Mouse (Mus musculus) layer of hippocampus, adult 8-10 months (tissue): ENCODE measurements around the gene Trmt112. TPM values are rescaled to one million over a fixed set of nuclear protein-coding genes. Genes with fewer than 3 reads are reported as not detected.

Source experiments
- DNase-seq, 2 experiments: peaks; one replicate each; pipeline ENCODE4 v3.0.0; 2022; ENCODE audit warnings: low spot score in 2 of 2
- total RNA-seq, 4 experiments: library from RNA; stranded (reverse); gene quantifications; 2 replicates each; pipeline ENCODE4 v1.2.4; 2022

The Trmt112 gene
- total RNA-seq, 4 experiments from 2014 or later, result 40.3 to 53.0 (median 45.6) TPM

DNA sequence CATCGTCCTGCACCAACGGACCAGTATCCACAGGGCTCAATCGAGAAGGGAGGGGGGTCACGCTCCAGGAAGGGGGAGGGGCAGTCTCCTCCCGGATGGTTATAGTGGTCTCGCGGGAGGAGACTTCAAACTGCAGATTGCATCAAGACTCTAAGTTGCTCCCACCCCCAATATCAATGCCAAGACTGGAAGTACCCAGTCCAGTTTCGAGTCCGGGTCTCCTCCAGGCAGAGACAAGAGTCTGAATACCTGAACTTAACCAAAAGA lies 15.7 kb downstream of the Trmt112 start, which contains the start of gene Catsperz:
Gene Catsperz, minus strand, starts transcription at position 74 of the 267 bp plus-strand sequence.
- DNase-seq, result no peak

DNA sequence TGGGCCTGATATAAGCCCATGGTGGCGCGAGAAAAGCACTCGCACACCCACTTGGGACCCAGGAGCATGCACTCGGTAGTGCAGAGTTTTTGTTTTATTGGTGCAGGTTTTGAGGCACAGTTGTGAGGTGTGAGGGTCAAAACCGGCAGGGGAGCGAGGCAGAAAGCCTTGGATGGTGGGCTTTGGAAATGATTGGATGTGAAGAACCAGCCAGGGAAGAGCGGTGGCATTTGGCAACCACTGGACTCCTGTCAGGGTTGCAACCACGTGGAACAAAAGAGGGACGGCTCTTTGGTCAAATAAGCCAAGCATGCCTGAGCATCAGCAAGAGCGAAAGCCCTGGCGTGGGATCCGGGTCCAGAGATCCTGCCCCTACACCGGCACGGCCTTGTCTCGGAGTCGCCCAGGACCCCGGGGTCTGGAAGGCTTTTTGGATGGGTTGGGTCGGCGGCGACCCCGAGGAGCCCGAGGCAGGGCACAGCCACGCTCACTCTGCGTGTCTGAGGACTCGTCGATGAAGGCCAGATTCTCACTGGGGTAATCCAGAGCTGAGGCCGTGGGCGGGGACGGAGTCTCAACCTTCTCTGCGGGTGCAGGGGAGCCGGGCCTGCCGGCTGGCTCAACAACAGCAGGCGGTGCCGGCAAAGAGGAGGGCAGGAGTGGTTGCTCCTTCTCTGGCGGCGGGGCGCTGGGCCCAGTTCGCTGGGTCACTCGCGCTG lies 16.3 kb downstream of the Trmt112 start:
- no peak for DNase-seq

- DNase-seq, result no peak
These were observed 17.2 kb downstream of the Trmt112 start for GRCm38 (mm10) chr19:6926559-6927255.

- no peak for DNase-seq
These were observed 18.6 kb downstream of the Trmt112 start for GRCm38 (mm10) chr19:6928080-6928479.

DNA sequence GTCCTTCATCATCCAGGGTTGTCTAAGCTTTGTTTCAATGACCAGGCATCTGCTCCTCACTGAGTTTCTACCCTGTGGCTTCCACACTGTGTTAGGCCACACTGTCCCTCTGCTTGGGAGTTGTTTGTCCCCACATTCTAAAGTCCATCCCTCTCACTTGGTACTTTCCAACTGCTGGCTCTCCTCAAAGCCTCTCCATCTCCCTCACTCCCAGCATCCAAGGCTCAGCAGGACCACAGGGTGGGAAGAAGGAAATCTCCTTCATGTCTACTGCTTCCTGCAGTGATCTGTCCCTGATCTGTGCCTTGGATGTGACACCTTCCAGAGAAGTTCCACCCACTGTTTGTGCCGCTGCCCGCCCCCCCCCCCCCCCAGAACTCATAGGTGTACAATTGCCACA lies 21.5 kb downstream of the Trmt112 start:
- no peak for DNase-seq

DNA sequence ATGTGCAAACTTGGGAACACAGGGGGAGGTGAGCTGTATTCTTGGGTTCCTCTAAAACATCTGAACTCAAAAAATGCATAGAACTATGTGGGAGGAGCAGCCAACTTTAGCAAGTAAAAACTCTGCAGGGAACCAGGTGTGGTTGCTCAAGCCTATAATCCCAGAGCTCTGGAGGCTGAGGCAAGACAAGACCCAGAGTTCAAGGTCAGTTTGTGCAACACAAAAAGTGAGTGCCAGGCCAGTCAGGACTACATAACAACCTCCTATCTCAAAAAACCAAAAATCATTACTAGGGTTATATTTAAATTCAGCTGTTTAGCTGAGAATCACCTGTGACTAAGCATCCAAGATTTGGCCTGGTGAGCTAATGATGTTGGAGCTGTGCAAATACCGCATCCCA lies 22.5 kb downstream of the Trmt112 start:
- no peak for DNase-seq

DNA sequence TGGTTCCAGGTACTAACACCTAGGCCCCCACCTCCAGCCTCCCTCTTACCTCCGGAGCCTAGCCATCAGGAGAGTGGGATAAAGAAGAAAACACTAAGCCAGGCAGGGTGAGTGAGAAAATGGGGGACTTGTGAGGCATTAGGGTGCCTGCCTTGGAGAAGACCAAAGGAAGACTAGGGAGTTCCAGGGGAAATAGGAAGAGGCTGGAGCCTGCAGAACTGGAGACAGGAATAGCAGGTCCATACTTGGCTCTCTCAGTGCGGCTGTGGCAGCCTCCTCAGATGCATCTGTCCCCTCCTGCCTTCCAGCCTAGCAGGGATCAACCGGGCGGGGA lies 23.6 kb downstream of the Trmt112 start:
- DNase-seq, result no peak

DNA sequence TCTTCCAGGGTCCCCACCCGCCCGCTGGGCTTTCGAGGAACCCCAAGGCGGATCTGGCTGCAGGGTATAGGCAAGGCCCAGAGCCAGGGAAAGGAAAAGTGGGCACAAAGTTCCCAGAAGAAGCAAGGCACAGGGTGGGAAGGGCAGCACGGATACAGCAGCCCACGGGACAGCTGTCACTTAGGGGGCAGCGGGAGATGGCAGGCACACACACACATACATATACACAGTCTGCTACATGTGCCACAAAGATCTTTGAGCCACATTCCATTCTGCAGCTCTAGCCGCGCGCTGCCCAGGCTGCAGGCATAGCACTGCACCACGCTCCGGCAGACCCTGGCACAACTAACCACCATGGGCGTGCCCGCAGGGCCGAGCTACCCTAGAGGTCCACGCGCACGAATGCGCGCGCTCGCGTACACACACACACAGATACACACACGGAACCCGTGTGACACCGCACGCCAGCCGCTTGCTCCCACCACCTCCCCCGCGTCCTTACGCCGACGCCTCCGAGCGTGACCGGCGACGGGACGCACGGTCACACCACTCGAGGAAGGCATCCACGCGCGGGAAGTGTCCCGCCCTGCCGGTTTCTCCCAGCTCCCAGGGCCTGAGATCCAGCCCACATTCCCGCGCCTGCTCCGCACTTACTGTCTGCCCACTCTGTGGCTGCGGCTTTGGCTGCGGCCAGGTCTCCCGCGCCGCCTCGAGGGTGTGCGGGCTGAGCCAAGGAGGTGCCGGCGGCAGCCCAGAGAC lies 24.1 kb downstream of the Trmt112 start:
- DNase-seq, result no peak

- no peak for DNase-seq
These were observed 24.9 kb downstream of the Trmt112 start, which contains the start of gene Kcnk4 for GRCm38 (mm10) chr19:6934195-6934977. Gene Kcnk4, minus strand, starts transcription at chr19:6934515.

GRCm38 (mm10) chr19:6936299-6936698 lies 26.8 kb downstream of the Trmt112 start:
- no peak for DNase-seq

DNA sequence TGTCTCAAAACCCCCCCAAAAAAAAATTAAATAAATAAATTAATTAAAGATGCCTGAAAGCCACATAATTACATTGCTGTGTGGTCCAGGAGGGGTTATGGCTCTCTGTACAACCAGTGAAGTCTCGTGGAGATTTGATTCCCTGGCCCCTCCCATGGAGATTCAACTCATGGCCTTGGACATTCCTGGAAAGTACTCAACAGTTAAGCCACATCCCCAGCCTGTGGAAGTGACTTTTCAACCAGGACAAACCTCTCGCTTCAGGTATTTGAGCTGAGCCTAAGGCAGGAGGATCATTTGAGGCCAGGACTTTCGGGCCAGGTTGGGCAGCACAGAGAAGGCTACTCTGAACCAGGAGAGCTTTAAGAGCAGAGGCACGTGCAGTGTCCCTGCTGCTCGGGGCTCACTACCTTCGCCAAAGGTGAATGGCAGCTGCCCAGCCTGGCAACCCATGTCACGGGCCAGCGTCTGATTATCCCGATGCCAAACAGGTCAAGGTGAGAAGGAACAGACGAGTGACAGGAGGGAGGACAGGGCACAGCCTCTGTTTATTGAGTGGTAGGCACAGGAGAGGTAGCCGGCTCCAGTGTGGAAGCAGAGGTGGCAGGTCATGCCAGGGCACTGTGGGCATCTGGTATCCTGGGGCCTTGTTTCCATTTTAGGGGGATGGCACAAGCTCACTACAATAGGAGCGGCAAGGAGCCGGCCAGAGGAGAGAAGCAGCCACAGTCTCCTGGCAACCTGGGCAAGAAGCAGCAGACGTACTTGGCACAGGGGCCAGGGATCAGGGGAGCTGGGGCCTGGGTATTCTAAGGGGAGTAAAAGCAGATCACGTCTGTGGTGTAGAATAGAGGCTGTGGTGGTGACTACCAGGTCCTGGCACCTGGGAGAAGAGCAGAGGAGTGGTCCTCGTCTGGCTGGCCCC lies 28.3 kb downstream of the Trmt112 start:
- no peak for DNase-seq

DNA sequence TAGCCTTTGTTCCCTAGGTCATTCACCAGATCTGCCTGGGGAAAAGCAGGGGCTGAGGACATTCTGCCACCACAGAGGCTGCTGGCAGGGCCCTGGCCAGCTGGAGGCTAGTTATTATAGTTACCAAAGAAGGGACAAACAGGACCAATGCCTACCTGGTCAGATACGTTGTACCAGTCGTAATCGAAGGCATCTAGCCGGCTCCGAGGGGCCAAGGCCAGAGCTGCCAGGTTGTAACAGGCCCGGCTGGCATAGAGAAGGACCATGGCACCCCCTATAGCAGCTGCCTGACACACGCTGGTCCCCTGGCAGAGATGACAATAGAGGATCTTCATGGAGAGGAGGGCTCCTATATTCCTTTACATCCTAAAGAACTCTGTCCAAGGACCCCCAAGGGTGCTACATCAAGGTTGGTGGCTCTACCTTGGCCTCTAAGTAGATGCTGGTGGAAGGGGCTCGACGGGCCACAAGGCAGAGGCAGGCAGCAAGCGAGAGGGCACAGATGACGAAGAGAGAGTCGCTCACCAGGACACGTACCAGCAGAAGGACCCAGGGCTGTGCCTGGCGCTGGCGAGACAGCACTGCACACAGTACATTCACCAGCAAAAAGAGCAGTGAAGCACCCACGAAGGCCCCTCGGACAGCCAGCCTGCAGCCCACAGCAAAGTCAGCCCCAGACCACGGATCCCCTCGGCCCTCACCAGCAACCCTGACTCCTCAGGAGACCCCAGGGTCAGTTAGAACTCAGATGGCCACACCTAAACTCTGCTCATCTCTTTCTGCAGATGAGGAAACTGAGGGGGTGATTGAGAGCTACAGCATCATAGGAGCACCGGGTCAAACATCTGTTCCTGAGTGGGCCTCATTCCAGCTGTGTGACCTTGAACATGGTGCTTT lies 29.9 kb downstream of the Trmt112 start:
- DNase-seq, result no peak

GRCm38 (mm10) chr19:6940396-6941351 lies 31.2 kb downstream of the Trmt112 start:
- DNase-seq, result no peak

DNA sequence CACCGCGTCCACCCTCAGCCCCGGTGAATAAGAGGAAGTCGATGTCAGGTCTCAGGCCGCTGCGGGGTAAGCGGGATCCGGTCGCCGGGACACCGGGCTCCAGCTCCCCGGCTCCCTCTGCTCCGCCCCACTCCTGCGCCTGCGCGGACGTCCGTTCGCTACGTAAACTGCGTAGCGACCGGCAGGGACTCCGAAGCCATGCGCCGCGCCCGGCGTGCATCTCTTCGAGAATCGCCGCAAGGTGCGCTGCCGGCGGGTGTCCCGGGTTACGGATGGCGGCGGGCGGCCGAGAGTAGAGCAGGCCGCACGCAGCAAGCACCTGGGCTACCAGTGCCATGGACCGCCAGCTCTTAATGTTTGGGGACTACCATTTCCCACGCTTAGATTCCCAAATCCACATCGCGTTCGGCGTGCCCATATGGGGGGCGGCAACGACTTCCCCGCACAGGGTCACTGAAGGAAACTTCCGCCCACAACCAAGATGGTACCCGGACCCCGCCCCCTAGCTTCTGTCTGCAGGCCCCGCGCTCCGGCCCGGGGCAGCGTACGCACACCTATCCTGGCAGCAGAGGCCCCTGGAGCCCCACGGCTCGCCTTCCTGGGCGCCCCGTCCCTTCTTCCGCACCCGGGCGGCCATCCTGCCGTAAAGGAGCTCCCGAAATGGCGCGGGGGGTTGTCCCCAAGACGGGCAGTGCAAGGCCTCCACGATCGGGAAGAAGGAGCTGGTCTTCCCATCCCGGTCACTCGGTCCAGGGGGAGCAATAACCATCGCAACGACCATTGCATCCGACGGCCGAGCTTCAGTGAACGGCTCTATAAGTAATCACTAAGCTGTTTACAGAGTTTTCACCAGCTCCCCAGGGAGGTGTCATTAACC lies 32.1 kb downstream of the Trmt112 start, which contains the start of gene Bad:
Gene Bad, plus strand, starts transcription at position 490 of the 877 bp plus-strand sequence.
- peak; percentile 85 to 93 for DNase-seq

- peak; percentile 92 for DNase-seq
These were observed 32.8 kb downstream of the Trmt112 start, which contains the start of gene Gpr137 for GRCm38 (mm10) chr19:6942249-6942691. Gene Gpr137, minus strand, starts transcription at chr19:6942480.

DNA sequence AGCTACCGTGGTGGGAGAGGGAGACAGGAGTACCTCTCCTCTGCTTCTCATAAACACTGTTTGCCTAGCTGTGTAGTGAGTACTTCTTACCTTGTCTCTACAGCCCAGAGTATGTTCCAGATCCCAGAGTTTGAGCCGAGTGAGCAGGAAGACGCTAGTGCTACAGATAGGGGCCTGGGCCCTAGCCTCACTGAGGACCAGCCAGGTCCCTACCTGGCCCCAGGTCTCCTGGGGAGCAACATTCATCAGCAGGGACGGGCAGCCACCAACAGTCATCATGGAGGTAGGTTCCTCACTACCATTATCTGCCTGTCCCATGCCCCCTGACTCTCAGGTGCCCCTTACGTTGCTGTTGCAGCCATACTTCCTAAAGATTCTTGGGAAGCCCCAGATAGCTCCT lies 33.3 kb downstream of the Trmt112 start:
- DNase-seq, result no peak

GRCm38 (mm10) chr19:6943709-6944108 lies 34.2 kb downstream of the Trmt112 start:
- DNase-seq, result no peak
